Mouse (Mus musculus): Measurements from ENCODE around the gene Fbxo41.

- TF ChIP-seq CTCF (IDR thresholded peaks at IDR 0.05; ENCODE audit: borderline replicate concordance, insufficient read depth, low read length) = no peak
- TF ChIP-seq POLR2A (IDR thresholded peaks at IDR 0.05; ENCODE audit: low read depth, low read length) = no peak
These were observed 40.8 kb upstream of the Fbxo41 start for GRCm38 (mm10) chr6:85543351-85544175.
